Mouse (Mus musculus) hindlimb bud, embryonic 11.5 days (tissue): ENCODE measurements around the gene Cuedc1.
"Not testable (repeated sequence)": the region's sequence is repeated elsewhere in the genome, so short reads cannot be mapped to it uniquely, and the experiment has no call there.

Experiments used
- DNase-seq: peaks from one replicate; pipeline ENCODE4 v3.0.0-alpha.2; 2012; ENCODE audit warnings: low read depth, low spot score; ENCODE audit errors: extremely low spot score

The Cuedc1 gene

GRCm38 (mm10) chr11:88195699-88196098 is 97.8 kb downstream of the Cuedc1 start:
- not testable (repeated sequence) for DNase-seq

GRCm38 (mm10) chr11:88197153-88197576 is 99.3 kb downstream of the Cuedc1 start:
- no peak for DNase-seq

GRCm38 (mm10) chr11:88198223-88198622 is 100.4 kb downstream of the Cuedc1 start:
- no peak for DNase-seq

- DNase-seq: no peak
These were observed 103.3 kb downstream of the Cuedc1 start for GRCm38 (mm10) chr11:88201172-88201571.

GRCm38 (mm10) chr11:88202077-88202476 is 104.2 kb downstream of the Cuedc1 start:
- no peak for DNase-seq

- peak; percentile 79 for DNase-seq
These were observed 106.1 kb downstream of the Cuedc1 start, which contains the start of gene Mrps23 for GRCm38 (mm10) chr11:88203712-88204532. Mrps23 (plus strand) TSS chr11:88204388.

GRCm38 (mm10) chr11:88204593-88205368 is 106.9 kb downstream of the Cuedc1 start:
- no peak for DNase-seq

GRCm38 (mm10) chr11:88206576-88206975 is 108.7 kb downstream of the Cuedc1 start:
- not testable (repeated sequence) for DNase-seq

GRCm38 (mm10) chr11:88207697-88208096 is 109.8 kb downstream of the Cuedc1 start:
- DNase-seq: no peak

GRCm38 (mm10) chr11:88211824-88212582 is 114.1 kb downstream of the Cuedc1 start:
- DNase-seq: no peak

GRCm38 (mm10) chr11:88213757-88214156 is 115.9 kb downstream of the Cuedc1 start:
- no peak for DNase-seq

- DNase-seq: no peak
These were observed 117.3 kb downstream of the Cuedc1 start for GRCm38 (mm10) chr11:88214881-88215831.

GRCm38 (mm10) chr11:88216231-88216685 is 118.4 kb downstream of the Cuedc1 start:
- DNase-seq: peak; percentile 80

- no peak for DNase-seq
These were observed 120.3 kb downstream of the Cuedc1 start for GRCm38 (mm10) chr11:88218155-88218554.

GRCm38 (mm10) chr11:88218586-88218985 is 120.7 kb downstream of the Cuedc1 start:
- DNase-seq: no peak

- DNase-seq: no peak
These were observed 124.1 kb downstream of the Cuedc1 start for GRCm38 (mm10) chr11:88221929-88222475.

GRCm38 (mm10) chr11:88227001-88227957 is 129.4 kb downstream of the Cuedc1 start:
- no peak for DNase-seq

GRCm38 (mm10) chr11:88231213-88231790 is 133.4 kb downstream of the Cuedc1 start:
- no peak for DNase-seq
